Mouse (Mus musculus) right cerebral cortex, postnatal 36 days (tissue): ENCODE measurements around the gene Pard3.

Source experiments
- DNase-seq, 2 experiments: peaks; one replicate each; pipeline ENCODE4 v3.0.0; 2022; ENCODE audit warnings: low spot score in 2 of 2, mixed read lengths in 1 of 2

The Pard3 gene

DNA sequence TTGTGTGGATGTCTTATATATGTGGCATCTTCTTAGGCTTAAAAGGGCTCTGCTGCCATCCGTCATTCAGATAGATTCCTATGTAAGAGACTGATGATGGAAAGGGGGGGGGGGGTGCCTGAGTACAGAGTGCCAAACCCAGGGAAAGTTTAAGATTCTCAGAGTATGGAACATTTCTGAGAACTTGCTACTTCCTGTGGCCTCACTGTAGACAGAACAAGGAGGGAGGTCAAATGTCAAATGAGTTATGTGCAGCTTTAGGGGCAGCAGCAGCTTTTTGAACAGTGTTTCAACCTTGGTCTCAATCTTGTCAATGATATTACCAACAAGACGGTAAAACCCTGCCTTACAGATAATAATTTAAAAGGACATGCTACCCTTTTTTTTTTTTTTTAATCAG is 367.5 kb downstream of the Pard3 start:
- no peak for DNase-seq

DNA sequence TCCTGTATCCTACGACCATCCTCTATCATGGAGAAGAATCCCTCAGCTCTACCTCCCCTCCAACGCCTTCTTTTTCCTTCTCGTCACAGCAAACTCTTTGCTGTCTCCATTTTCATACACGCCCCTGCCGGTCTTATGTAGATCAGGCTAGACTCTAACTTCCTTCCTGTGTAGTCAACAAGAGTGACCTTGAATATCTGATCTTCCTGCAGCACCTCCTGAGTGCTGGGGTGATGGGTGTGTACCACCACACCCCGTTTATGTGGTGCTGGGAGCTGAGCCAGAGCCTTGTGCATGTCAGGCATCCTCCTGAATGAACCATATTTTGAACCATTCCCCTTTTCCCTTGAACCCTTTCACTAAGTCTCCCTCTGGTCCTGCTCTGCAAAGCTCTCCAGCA is 372.3 kb downstream of the Pard3 start:
- DNase-seq: no peak

DNA sequence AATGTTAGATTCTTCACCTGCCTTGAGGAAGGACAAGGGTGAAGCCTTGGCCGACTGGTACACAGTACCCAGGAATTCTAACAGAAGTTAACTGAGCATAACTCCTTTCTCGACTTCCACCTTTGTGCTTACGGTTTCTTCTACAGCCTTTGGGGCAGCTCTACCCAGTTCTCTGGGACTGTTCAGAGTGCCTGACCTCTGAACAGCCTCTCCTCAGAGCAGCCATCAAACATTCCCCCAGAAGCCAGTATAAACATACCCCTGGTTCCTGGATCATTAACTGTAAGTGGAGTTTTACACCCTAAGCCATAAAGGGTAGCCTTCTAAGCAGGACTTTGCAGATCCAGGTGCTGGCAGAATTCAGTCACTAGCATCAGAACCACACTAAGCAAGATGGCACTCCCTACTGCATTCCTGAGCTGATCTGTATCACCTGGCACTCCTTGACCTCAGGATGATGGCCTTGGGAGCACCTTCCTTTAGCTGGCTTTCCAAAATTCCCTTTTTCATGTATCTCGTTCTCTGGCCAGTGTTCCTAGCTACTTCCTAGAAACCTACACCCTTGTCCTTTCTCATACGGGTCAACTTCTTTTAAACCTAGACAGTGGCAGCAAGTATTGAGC is 374.0 kb downstream of the Pard3 start:
- no peak for DNase-seq

DNA sequence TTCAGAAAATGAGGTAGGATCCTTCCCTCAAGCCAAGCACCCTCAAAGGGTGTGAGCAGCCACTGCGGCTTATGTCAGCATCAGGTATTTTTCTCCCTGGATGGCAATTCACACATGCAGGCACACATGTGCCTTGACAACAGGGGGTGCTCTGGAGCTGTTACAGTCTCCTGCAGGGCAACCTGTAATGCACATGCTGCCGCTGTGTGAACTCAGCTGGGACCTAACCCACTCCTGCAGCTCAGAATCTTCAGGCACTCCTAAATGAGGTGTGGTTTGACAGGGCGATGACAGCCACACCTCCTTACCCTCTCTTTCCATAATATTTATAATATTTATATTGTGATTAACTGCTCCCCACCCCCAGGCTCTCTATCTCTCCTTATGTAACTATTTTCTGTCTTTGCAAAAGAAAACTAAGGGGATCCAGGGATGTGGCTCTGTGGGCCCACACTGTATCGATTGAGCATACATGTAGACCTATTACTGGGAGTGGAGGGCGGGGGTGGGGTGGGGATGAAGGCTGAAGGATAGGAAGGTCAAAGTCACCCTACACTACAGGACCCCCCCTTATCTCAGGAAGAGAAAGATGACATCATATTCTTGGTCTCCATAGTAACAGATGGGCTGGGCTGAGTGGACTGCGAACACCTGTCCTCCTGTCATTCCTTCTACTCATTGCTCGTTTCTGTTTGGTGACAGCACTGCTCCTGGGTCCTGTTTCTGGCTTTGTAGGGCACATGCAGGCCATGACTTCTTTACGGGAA is 375.1 kb downstream of the Pard3 start:
- peak in 1 of 2 experiments; percentile 53 for DNase-seq

DNA sequence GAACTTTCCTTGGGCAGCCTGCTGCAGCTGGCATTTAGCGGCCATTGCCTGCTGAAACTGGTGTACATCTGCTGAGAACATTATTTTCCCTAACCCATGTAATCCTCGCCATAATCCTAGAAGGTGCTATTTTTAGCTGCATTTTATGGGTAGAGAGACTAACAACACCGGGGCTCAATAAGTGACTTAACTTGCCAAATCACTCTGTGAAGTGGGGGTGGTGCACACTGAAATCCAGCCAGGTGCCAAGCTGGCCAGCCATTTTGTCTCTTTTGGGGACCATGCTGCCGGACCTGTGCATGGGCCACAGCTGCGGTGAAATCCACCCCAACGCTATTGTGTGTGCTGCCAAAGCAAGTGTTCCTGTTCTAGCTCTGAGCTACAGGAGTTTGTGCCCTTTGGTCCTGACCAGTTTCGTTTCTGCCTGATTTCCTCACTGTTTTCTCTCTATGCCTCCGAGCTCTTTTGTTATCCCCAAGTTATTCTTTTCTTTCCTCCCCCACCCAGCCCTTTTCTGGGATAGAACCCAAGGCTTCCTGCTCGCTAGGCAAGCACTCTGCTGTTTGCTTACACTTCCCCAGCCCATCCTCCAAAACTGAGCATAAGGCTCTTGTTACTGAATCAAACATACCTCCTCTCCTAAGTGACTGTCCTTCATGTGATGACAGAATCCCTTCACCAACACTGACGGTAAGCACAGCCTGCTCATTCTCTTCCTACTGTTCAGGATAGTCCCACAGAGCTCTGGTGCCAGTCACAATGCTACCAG is 375.9 kb downstream of the Pard3 start:
- peak in 1 of 2 experiments; percentile 23 for DNase-seq

DNA sequence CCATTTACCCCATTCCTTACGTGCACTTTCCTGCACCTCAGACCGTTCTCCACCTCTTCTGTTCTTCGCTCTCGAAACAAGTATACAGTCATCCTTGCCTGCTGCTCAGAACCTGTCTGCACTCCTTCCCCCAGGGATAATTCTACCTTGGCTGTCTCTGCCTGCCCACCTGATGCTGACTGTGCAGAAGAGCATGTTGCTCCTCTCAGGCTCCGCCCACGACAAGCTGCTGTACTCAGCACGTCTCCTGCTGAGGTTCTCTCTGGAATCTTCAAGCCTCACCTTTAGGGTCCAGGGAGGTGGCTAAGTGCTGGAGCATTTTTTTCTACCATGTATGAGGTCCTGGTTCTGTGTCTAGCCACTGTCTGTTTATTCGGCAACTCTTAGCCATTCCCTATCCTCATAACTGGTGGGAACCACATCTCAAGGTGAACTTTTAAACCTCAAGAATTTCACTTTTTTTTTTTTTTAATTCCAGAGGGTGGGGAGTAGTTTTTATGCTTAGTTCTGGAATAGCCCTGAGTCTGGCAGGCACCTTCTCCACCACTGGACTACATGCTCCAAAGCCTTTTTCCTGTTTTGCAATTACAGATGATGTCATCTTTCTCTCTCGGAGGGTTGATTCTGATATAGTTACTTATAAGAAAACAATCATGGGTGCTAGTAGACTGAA is 376.6 kb downstream of the Pard3 start:
- DNase-seq: peak; percentile 39 to 44

DNA sequence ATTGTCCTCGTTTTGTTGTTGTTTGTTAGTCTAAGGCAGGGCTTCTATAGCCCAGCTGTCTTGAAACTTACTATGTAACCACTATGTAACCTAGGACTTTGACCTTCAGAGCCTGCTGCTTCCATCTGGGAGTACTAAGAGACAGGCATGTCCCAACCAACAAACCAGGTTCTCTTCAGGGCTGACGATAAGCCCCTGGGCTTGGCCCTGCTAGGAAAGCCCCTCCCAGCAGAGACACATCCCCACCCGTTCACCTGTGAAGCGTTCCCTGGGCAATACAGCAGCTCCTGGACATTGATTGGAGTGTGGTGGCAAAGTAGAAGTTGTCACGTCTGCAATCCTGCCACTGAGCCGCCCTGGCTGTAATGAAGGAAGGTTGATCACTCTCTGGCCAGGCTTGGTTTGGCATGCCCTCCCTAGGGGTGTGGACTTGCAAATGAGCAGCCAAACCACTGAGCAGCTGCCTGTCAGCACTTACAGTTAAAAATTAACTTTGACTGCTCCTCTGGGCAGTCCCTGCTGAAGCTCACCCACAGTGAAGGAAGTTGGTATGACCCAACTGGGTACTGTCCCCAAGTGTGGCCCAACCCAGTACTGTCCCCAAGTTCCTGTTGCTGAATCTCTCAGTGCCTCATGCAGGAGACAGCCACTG is 377.3 kb downstream of the Pard3 start:
- no peak for DNase-seq

DNA sequence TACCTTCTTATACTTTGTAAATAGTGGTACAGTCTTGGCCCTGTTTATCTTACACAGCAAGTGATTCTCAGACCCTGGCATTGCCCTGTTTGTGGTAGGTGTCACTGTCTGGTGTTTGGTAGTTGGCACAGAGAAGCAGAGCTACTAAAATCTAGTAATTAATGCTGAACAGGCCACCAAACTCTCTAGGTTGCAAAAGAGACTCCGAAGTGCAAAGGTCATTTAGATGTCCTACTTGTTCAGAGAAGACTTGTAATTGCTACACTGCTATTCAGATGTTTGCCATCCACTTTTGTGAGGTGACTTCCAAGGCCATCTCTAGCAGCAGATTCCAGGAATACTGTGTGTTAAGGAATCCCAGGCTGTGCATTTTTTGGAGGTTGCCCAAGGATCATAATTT is 383.7 kb downstream of the Pard3 start:
- DNase-seq: no peak

DNA sequence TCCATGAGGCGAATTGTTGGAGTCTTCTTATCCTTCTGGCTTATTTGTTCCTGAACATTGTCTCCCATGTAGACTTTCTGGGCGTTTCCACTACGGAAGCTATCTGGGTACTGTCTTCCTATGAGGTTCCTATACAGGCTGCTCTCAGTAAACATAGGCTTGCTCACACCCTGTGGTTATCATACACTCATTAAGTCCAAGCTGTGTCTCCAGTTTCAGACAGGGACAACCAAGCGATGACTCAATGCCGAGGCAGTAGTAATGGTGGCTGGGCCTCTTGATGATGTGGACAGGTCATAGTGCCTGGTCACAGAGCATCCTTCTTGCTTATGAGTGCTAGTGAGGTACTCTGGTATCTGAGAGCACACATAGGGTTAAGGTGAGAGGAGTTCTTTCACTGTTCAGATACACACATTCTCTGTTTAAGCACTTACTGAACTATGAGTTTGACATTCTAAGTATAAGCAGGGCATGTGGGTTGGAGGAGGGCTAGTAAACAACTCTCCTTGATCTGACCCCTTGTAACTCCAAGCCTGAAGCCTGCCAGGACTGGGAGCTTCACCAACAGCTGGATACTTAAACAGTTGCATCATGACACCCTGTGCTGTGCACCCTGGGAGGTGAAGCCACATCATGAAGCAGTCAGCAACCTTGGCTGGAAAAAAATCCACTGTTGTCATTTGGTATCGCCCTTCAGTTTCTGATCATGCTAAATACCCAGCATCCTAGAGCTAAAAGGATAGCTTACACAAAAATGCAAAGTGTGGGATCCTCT is 385.6 kb downstream of the Pard3 start:
- DNase-seq: no peak

DNA sequence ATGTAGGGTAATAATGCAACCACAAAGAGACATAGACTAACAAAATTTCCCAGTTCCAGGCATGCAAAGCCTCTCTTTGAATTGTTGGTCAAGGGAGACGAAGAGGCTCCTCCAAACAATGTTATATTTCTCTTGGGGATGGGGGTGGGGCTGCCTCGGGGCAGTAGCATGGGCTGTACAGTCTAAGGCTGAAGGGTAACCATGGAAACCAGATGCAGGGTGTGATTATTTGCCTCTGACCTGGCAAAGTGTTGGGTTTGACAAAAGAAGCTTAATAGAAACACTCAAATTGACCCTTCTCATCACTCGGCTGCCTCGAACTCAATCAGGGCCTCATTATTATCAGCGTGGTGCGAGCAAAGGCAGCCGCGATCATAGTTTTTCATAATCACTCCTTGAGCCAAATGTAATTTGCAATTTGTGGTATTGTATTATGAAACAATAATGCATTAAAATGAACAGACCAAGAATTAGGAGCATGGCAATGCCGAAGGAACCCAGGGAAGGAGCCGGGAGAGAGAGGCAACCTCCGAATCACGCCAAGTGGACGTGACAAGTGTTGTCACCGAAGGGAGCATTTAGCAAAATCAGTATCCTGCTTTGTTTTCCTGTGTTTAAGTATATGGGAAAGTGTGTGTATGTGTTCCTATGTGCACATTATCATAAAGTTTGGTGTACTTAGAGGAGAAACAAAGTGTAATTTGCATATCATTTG is 387.4 kb downstream of the Pard3 start:
- no peak for DNase-seq

DNA sequence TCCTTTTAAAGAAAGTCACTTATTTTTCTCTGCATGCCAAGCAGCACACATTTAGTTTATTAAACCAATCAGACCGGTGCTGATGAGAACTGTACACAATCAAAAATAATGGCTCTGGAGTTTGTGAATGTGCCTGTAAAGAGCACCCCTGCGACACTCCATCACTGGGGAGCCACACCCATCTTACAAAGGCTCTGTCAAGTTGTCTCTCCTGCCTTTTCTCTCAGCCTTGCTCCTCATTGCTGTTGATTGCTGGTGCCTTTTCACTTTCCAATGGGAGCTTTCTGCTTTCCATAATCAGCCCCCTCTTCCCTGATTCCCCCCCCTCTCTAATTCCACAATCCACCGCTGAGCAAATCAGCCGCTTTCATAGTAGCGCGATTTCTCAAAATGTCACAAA is 388.7 kb downstream of the Pard3 start:
- DNase-seq: no peak

DNA sequence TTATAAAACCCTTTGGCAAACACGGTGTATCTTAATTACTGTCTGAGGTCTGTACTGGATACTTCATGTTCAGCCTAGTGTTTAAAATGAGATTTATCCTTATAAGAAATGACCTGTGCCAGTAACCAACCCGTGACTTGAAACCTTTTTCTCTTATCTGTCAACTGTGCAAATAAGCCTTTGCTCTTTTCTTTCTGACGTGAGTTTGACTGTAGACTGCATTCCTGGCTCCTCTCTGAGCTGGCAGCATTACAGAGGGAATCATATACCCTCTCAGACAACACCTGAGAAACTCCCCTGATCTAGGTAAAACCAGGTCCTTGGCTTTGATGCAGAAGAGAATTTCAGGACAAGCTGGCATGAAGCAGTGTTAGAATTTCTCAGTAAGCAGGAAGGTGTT is 394.2 kb downstream of the Pard3 start:
- DNase-seq: no peak

DNA sequence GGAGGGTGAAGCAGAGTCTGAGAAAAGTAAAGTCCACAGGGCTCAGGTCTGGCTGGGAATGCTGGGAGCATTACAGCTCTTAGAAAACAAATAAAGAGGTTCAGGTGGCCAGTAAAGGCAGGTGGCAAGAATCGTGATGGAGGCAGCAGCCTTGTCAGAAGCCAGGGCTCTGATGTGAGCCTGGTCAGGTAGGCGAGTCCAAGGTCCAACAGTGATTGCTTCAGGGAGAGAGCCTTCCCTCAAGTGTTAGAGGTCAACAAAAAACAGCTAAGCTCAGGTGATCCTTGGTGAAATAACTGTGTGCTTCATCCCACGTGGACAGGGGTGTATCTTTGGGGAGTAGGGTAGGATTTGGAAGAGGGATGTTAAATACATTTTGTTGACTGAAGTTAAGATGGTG is 397.5 kb downstream of the Pard3 start:
- no peak for DNase-seq

DNA sequence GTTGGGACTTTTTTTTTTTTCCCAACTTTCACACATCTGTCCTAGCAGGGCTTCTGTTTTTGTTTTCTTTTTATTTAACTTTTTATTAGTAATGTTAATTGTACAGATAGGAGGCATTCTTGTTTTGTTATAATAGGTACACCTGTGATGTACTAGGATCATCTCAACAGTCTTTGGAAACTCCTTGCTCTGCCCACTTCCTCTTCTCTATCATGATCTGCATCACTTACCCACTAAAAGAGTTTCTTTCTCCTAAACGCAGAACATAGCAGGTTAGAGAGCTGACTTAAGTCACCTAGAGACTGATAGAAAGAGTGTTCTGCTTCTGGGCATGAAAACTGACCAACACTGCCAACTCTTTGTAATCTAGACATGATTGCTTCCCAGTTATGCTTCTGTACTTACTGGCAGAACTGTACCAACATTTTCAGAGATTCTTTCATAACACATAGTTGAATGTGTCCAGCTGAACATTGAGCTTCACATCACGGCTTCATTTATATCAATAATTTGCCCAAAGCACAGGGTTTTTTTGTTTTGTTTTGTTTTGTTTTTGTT is 398.8 kb downstream of the Pard3 start:
- no peak for DNase-seq

DNA sequence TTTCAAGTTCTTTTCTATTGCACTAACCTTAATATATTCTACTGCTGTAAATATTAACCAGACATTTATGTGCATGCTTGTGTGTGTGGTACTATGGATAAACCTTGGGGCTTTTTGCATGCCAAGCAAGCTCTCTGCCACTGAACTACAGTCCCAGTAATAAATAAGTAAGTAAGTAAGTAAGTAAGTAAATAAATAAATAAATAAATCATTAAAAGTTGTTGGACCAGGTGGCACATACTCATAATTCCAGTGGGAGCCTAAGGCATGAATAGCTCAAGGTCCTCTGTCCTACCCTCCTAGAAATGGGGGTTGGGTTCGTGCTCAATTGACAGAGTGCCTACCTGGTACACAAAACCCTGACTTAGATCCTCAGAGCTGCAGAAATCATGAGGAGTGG is 400.6 kb downstream of the Pard3 start:
- DNase-seq: no peak

DNA sequence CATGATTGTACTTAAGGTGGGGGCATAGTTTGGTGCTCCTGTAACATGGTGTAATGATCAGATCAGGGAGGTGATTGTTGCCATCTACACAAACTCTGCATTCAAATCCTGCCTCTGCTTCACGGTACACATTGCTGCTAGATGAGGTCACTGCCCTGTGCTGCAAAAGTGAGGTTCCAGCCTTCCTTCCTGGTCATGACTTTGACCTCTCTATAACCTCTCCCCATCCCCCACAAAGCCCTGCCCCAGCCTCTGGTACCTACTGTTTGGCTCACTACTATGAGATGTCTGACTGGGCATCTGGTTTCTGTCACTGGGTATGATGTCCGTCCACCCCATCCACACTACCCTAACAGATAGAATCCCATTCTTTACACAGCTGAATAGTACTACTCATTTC is 408.5 kb downstream of the Pard3 start:
- DNase-seq: no peak

DNA sequence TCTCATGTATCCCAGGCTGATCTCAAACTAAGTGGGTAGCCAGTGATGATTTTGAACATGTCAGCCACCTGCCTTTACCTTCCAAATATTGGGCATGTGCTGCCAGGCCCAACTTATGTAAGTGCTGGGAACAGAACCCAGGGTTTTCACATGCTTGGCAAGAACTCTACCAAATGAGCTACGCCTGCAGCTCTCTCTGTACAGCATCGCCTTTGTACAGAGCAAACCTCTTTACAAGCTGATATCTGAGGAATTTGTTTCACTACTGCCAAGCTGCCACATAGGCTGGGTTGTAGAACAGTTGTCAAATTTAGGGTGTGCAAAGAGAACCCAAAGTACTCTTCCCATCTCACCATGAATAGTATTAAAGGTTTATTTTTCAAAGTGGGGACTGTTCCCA is 416.3 kb downstream of the Pard3 start:
- peak; percentile 16 to 23 for DNase-seq

DNA sequence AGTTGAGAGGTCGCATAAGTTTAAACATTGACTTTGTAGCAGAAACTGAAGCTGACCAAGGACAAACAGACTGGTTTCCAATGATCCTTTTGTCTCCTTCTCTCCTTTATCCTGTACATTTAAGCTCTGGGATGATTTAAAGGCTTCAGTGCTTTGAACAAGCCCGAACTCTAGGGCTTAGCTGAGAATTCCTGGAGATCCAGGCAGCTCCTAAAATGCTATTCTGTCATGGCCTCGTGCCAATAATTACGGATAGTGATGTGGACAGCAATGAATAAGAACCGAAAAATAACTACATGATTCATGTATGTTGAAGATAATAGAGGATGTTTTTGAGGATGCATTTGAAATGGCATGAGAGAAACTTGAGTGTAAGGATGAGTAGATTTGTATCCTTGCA is 421.9 kb downstream of the Pard3 start:
- no peak for DNase-seq

DNA sequence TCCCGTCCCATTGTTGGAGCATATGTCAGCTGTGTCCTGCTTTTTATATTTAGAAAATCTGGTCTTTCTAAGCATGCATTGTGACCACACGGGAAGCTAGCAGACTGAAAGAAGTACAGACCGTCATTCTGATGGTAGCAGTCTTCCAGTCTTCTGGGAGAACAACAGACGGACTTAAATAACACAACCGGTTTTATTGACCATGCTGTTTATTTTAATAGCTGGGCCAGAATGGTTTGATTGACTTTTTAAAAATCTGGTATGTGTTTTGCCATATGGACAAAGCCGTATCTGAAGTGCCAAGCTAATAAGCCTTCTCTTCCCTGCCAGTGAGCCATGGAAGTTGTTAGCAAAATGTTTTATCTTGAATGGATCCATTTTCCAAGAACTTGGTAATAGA is 428.3 kb downstream of the Pard3 start:
- DNase-seq: no peak

DNA sequence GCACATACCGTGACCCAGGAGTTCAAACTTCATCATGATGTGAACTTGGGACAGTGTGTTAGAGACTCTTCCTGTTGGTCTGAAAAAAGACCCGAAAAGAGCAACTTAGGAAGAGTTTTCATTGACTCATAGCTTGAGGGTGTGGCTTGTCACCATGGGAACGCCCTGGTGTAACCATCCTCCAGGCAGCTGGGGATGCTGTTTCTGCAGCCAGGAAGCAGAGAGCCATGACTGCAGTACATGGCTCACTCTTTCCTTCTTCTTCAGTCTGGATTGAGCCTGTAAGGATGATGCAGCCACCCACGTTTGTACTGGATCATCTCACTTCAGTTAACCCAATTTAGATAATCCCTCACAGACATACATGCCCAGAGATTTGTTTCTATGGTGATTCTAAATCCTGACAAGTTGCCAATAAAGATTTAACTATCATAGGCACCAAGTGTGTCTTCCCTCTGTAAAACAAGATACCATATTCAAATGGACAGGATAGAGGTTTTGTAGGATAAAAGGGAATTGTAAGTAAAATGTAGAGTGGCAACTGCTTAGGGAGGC is 431.6 kb downstream of the Pard3 start:
- no peak for DNase-seq
